Mouse (Mus musculus) 3T3-L1 (cell line): ENCODE results near the gene Dag1.
A peak's percentile ranks its signal among the peaks of the same experiment; 100 is the strongest.

Source experiments
- DNase-seq: peaks from one replicate; pipeline ENCODE4 v3.0.0-alpha.2; 2015; ENCODE audit warnings: low read depth, low spot score

The Dag1 gene

GRCm38 (mm10) chr9:108227911-108228649 is 35.7 kb downstream of the Dag1 start:
- no peak for DNase-seq

- no peak for DNase-seq
Measured at GRCm38 (mm10) chr9:108225166-108225565, 38.6 kb downstream of the Dag1 start.

- no peak for DNase-seq
Measured at GRCm38 (mm10) chr9:108223633-108224032, 40.1 kb downstream of the Dag1 start.

- no peak for DNase-seq
Measured at GRCm38 (mm10) chr9:108221566-108221965, 42.2 kb downstream of the Dag1 start.

GRCm38 (mm10) chr9:108220380-108220774 is 43.4 kb downstream of the Dag1 start:
- DNase-seq: peak; percentile 89

- peak; percentile 14 for DNase-seq
Measured at GRCm38 (mm10) chr9:108219766-108220379, 43.9 kb downstream of the Dag1 start.

- DNase-seq: no peak
Measured at GRCm38 (mm10) chr9:108217936-108218543, 45.7 kb downstream of the Dag1 start.

GRCm38 (mm10) chr9:108217406-108217805 is 46.4 kb downstream of the Dag1 start:
- DNase-seq: no peak

GRCm38 (mm10) chr9:108213105-108213504 is 50.7 kb downstream of the Dag1 start:
- no peak for DNase-seq

- DNase-seq: peak; percentile 36
Measured at GRCm38 (mm10) chr9:108212426-108212825, 51.3 kb downstream of the Dag1 start.

- no peak for DNase-seq
Measured at GRCm38 (mm10) chr9:108205571-108205901, 58.2 kb downstream of the Dag1 start.

- DNase-seq: no peak
Measured at GRCm38 (mm10) chr9:108204884-108205570, 58.7 kb downstream of the Dag1 start.

- DNase-seq: peak; percentile 92
Measured at GRCm38 (mm10) chr9:108203015-108203414, 60.7 kb downstream of the Dag1 start.

- DNase-seq: peak; percentile 48
Measured at GRCm38 (mm10) chr9:108202169-108202568, 61.6 kb downstream of the Dag1 start.

- DNase-seq: peak; percentile 99
Measured at GRCm38 (mm10) chr9:108201160-108201559, 62.6 kb downstream of the Dag1 start.

- no peak for DNase-seq
Measured at GRCm38 (mm10) chr9:108198621-108199020, 65.1 kb downstream of the Dag1 start.

GRCm38 (mm10) chr9:108196920-108197677 is 66.7 kb downstream of the Dag1 start:
- DNase-seq: no peak

- peak; percentile 20 for DNase-seq
Measured at GRCm38 (mm10) chr9:108196222-108196621, 67.5 kb downstream of the Dag1 start.

GRCm38 (mm10) chr9:108189787-108190679 is 73.7 kb downstream of the Dag1 start, which contains the start of gene Bsn:
Gene Bsn, minus strand, starts transcription at chr9:108190384.
- DNase-seq: no peak

- no peak for DNase-seq
Measured at GRCm38 (mm10) chr9:108189488-108189786, 74.3 kb downstream of the Dag1 start.

- no peak for DNase-seq
Measured at GRCm38 (mm10) chr9:108189023-108189422, 74.7 kb downstream of the Dag1 start.
